In genomic region chr16:35154641-35155390, GRCm38 (mm10) we compare ENCODE assay signal across 7 mouse cellular contexts. TPM values are rescaled to one million over a fixed set of nuclear protein-coding genes. Genes with fewer than 3 reads are reported as not detected.
DNase-seq lines count a peak whose midpoint lies in the region; ATAC-seq and TF ChIP-seq lines count a peak whose summit lies in the region.

Gene Adcy5, plus strand, starts transcription at chr16:35154877.

- peak; percentile 28 for DNase-seq in ES-CJ7 (ENCODE audit: low read depth, low spot score)
- DNase-seq in adrenal gland, adult (ENCODE audit: inconsistent age in 2 of 2, low spot score in 1 of 2): peak; percentile 20 to 65
- peak; percentile 64 for DNase-seq in embryonic facial prominence, embryonic 11.5 days (ENCODE audit: low spot score)
- DNase-seq in layer of hippocampus, postnatal 36 days: peak; percentile 49 to 52
- DNase-seq in lung, postnatal 4 days: peak; percentile 49 to 52
- DNase-seq in stomach, postnatal 0 days (ENCODE audit: low spot score): peak; percentile 45

- peak within 1 kb of the TSS; percentile 74 for H3K9ac ChIP-seq in embryonic facial prominence, embryonic 11.5 days (replicated peaks; ENCODE audit: low read length)
- peak within 1 kb of the TSS; percentile 92 for H3K9ac ChIP-seq in heart, embryonic 16.5 days (ENCODE audit: low read length)
- H3K9ac ChIP-seq in stomach, postnatal 0 days (ENCODE audit: low read length): peak within 1 kb of the TSS; percentile 80

- H3K4me2 ChIP-seq in embryonic facial prominence, embryonic 11.5 days (ENCODE audit: low read depth, low read length): peak within 1 kb of the TSS; percentile 97
- H3K4me2 ChIP-seq in heart, embryonic 16.5 days (ENCODE audit: low read depth, low read length): peak within 1 kb of the TSS; percentile 93
- H3K4me2 ChIP-seq in stomach, postnatal 0 days (replicated peaks; ENCODE audit: low read depth): peak within 1 kb of the TSS; percentile 80

- TF ChIP-seq EP300 in stomach, postnatal 0 days (optimal IDR thresholded peaks at IDR 0.05): no peak

- peak within 1 kb of the TSS; percentile 72 for H3K4me3 ChIP-seq in embryonic facial prominence, embryonic 11.5 days (ENCODE audit: low read depth, low read length)
- H3K4me3 ChIP-seq in heart, embryonic 16.5 days (ENCODE audit: low read length): peak within 1 kb of the TSS; percentile 81
- peak within 1 kb of the TSS; percentile 69 for H3K4me3 ChIP-seq in stomach, postnatal 0 days (ENCODE audit: low read depth, low read length)

- 0 out of 2 replicates have a peak, but pooled peaks cover 2% of the 10 kb centered on the region for H3K4me1 ChIP-seq in embryonic facial prominence, embryonic 11.5 days (ENCODE audit: control insufficient read depth, insufficient read depth, low read length)
- peaks cover 17% of the 10 kb centered on the region for H3K4me1 ChIP-seq in heart, embryonic 16.5 days (ENCODE audit: control insufficient read depth, insufficient read depth, low read length)
- H3K4me1 ChIP-seq in stomach, postnatal 0 days (replicated peaks; ENCODE audit: control insufficient read depth, insufficient read depth): peaks cover 5% of the 10 kb centered on the region; the same call in 1 of the 2 replicates

- H3K27ac ChIP-seq in embryonic facial prominence, embryonic 11.5 days (replicated peaks; ENCODE audit: low read depth, low read length): peak within 1 kb of the TSS; percentile 20; the same call in 1 of the 2 replicates
- peak within 1 kb of the TSS; percentile 93 for H3K27ac ChIP-seq in heart, embryonic 16.5 days (ENCODE audit: low read length)
- H3K27ac ChIP-seq in stomach, postnatal 0 days (replicated peaks): peak within 1 kb of the TSS; percentile 86

- TF ChIP-seq CTCF in stomach, postnatal 0 days (IDR thresholded peaks at IDR 0.05; ENCODE audit: low read depth): no peak

- WGBS in embryonic facial prominence, embryonic 11.5 days: under 1% methylated on average over 63 of the region's 104 CpGs
- under 1% methylated on average over 63 of the region's 104 CpGs for WGBS in heart, embryonic 16.5 days
- under 1% methylated on average over 54 of the region's 104 CpGs for WGBS in stomach, postnatal 0 days

- H3K36me3 ChIP-seq in embryonic facial prominence, embryonic 11.5 days (replicated peaks; ENCODE audit: control insufficient read depth, insufficient read depth, low read depth, low read length): no peaks in the 10 kb centered on the region
- H3K36me3 ChIP-seq in heart, embryonic 16.5 days (ENCODE audit: control insufficient read depth, insufficient read depth): no peaks in the 10 kb centered on the region
- H3K36me3 ChIP-seq in stomach, postnatal 0 days (ENCODE audit: control insufficient read depth, insufficient read depth, low read length): no peaks in the 10 kb centered on the region

- H3K9me3 ChIP-seq in embryonic facial prominence, embryonic 11.5 days (replicated peaks; ENCODE audit: control insufficient read depth, low read length): no peaks in the 10 kb centered on the region
- no peaks in the 10 kb centered on the region for H3K9me3 ChIP-seq in heart, embryonic 16.5 days (replicated peaks; ENCODE audit: control insufficient read depth, low read length)
- H3K9me3 ChIP-seq in stomach, postnatal 0 days (ENCODE audit: control insufficient read depth, low read length): no peaks in the 10 kb centered on the region

- peak; percentile 66 for ATAC-seq in embryonic facial prominence, embryonic 11.5 days (replicated peaks; ENCODE audit: insufficient number of reproducible peaks, low FRiP score, low TSS enrichment, low read depth)
- peak; percentile 39 for ATAC-seq in heart, embryonic 16.5 days (replicated peaks; ENCODE audit: extremely low read depth, insufficient read depth, low FRiP score)
- ATAC-seq in stomach, postnatal 0 days (ENCODE audit: low FRiP score, low TSS enrichment): peak; percentile 48; the same call in 1 of the 2 replicates

- H3K27me3 ChIP-seq in embryonic facial prominence, embryonic 11.5 days (ENCODE audit: control insufficient read depth, insufficient read depth, low read length): peaks cover 42% of the 10 kb centered on the region
- peaks cover 39% of the 10 kb centered on the region for H3K27me3 ChIP-seq in heart, embryonic 16.5 days (ENCODE audit: control insufficient read depth, insufficient read depth, low read length)
- H3K27me3 ChIP-seq in stomach, postnatal 0 days (ENCODE audit: control insufficient read depth, insufficient read depth, low read length): no peaks in the 10 kb centered on the region; the same call in 1 of the 2 replicates

RNA-seq across cellular contexts. Expression of gene Adcy5, which starts in this region (rescaled TPM):
- polyA plus RNA-seq in embryonic facial prominence, embryonic 11.5 days (2014; fragmentation: Nextera tagmentation; extraction: Ambion mirVana): 1.4 and 1.6 TPM in 2 replicates
- 9.2 and 10.3 TPM in 2 replicates for polyA plus RNA-seq in heart, embryonic 16.5 days (2015; fragmentation: Nextera tagmentation; extraction: Ambion mirVana)
- 10 to 100 TPM; 74.6 to 75.2 TPM for total RNA-seq in layer of hippocampus, postnatal 36 days (2021)
- polyA plus RNA-seq in stomach, postnatal 0 days (2015; fragmentation: Nextera tagmentation; extraction: Ambion mirVana): 2.2 and 2.3 TPM in 2 replicates

Comparison
In these comparisons a context has a peak if more than half of its experiments do, and no peak if none do; other contexts are left out.
1. Peak in every context shown above with its lines: DNase-seq, ATAC-seq, H3K4me3 ChIP-seq and H3K27ac ChIP-seq.
2. H3K27ac ChIP-seq: peak in every context shown above with its lines; median percentile 93 in heart, embryonic 16.5 days; 86 in stomach, postnatal 0 days; 20 in embryonic facial prominence, embryonic 11.5 days.